Mouse (Mus musculus) midbrain, postnatal 0 days (tissue): ENCODE measurements at regions not wholly inside any gene's neighbourhood (a gene's known extent, or its start where the extent isn't known, plus 50 kb on each side); places are given as distances from the start of the nearest gene placed in this dataset.

Experiments used
- ATAC-seq: fragments of 200-750 bp; cut with Nextera tagmentation; 2 replicates; pipeline ENCODE4 v1.8.0; 2017; ENCODE audit warnings: moderate number of reproducible peaks, mild to moderate bottlenecking, moderate TSS enrichment, moderate library complexity; ENCODE audit not compliant: low FRiP score
- DNase-seq: peaks from one replicate; pipeline ENCODE4 v3.0.0-alpha.2; 2015; ENCODE audit warnings: low spot score
- H3K27ac ChIP-seq: fragments of 300-500 bp; sonication (generic); 2 replicates; pipeline ENCODE4 v1.5.1; 2014; ENCODE audit warnings: low read depth, mild to moderate bottlenecking, low read length, mixed read lengths
- H3K27me3 ChIP-seq: fragments of 300-500 bp; sonication (generic); 2 replicates; pipeline ENCODE4 v1.6.1; 2014; ENCODE audit warnings: low read length, control low read depth, mixed read lengths; ENCODE audit not compliant: insufficient read depth
- H3K36me3 ChIP-seq: fragments of 300-500 bp; sonication (generic); 2 replicates; pipeline ENCODE4 v1.6.1; 2014; ENCODE audit warnings: low read length, control low read depth, mixed read lengths; ENCODE audit not compliant: insufficient read depth
- H3K4me1 ChIP-seq: fragments of 300-500 bp; sonication (generic); 2 replicates; pipeline ENCODE4 v1.6.1; 2014; ENCODE audit warnings: mild to moderate bottlenecking, control low read depth, antibody characterized with exemption, low read length, mixed read lengths; ENCODE audit not compliant: insufficient read depth
- H3K4me2 ChIP-seq: fragments of 300-500 bp; sonication (generic); 2 replicates; pipeline ENCODE4 v1.6.1; 2014; ENCODE audit warnings: low read depth, mild to moderate bottlenecking, low read length, mixed read lengths; ENCODE audit not compliant: poor library complexity, severe bottlenecking
- H3K4me3 ChIP-seq: fragments of 300-500 bp; sonication (generic); 2 replicates; pipeline ENCODE4 v1.5.1; 2014; ENCODE audit warnings: low read depth, mild to moderate bottlenecking, low read length, moderate library complexity
- H3K9ac ChIP-seq: fragments of 300-500 bp; sonication (generic); replicated peaks from 2 replicates; pipeline ENCODE4 v1.6.1; 2014; ENCODE audit warnings: mild to moderate bottlenecking, low read length, moderate library complexity, mixed read lengths; ENCODE audit not compliant: poor library complexity, severe bottlenecking
- H3K9me3 ChIP-seq: fragments of 300-500 bp; sonication (generic); 2 replicates; pipeline ENCODE4 v1.6.1; 2016; ENCODE audit warnings: low read length, control low read depth
- CTCF ChIP-seq: IDR thresholded peaks from 2 replicates; pipeline ENCODE4 v1.5.1; 2016; ENCODE audit warnings: antibody characterized with exemption, mild to moderate bottlenecking
- WGBS: fragments of 180-500 bp; shearing (Covaris S2); extraction: QIAGEN DNeasy Blood & Tissue Kit; methylation state at CpG from one replicate; pipeline ENCODE4 v1.1.7; 2014; 5-methylcytosine and 5-hydroxymethylcytosine counted together

- Histone ChIP-seq H3K4me2 (no peak overlapping the region), H3K27me3 (no peaks in the 10 kb centered on the region), H3K36me3 (no peaks in the 10 kb centered on the region), H3K4me3 (no peak overlapping the region), H3K9me3 (no peaks in the 10 kb centered on the region), H3K27ac (no peak overlapping the region), H3K4me1 (no peaks in the 10 kb centered on the region), H3K9ac (no peak overlapping the region)
- no peak for ATAC-seq
- 81% methylated on average over 4 of the region's 4 CpGs for WGBS
- TF ChIP-seq CTCF = no peak
- no peak for DNase-seq
Observed at GRCm38 (mm10) chr2:54033277-54033676, 52.1 kb downstream of the Rprm start.

GRCm38 (mm10) chr2:54028851-54029250, 56.5 kb downstream of the Rprm start:
- no peak overlapping the region for H3K9ac ChIP-seq
- H3K27me3 ChIP-seq = no peaks in the 10 kb centered on the region
- no peak overlapping the region for H3K4me2 ChIP-seq
- DNase-seq (no peak), ATAC-seq (no peak)
- WGBS = 87% methylated on average over 2 of the region's 2 CpGs
- H3K4me3 ChIP-seq = no peak overlapping the region
- H3K27ac ChIP-seq = no peak overlapping the region
- no peaks in the 10 kb centered on the region for H3K9me3 ChIP-seq
- no peaks in the 10 kb centered on the region for H3K36me3 ChIP-seq
- H3K4me1 ChIP-seq = no peaks in the 10 kb centered on the region
- TF ChIP-seq CTCF = no peak

GRCm38 (mm10) chr2:54022708-54023107, 62.6 kb downstream of the Rprm start:
- H3K27ac ChIP-seq = no peak overlapping the region
- ATAC-seq (no peak), DNase-seq (no peak)
- WGBS = 82% methylated on average over 4 of the region's 4 CpGs
- no peaks in the 10 kb centered on the region for H3K4me1 ChIP-seq
- H3K9ac ChIP-seq = no peak overlapping the region
- H3K36me3 ChIP-seq = no peaks in the 10 kb centered on the region
- H3K27me3 ChIP-seq = no peaks in the 10 kb centered on the region
- TF ChIP-seq CTCF = no peak
- no peak overlapping the region for H3K4me3 ChIP-seq
- H3K9me3 ChIP-seq = no peaks in the 10 kb centered on the region
- no peak overlapping the region for H3K4me2 ChIP-seq

GRCm38 (mm10) chr2:53990157-53990556, 95.2 kb downstream of the Rprm start:
- Histone ChIP-seq H3K4me2 (no peak overlapping the region), H3K27me3 (no peaks in the 10 kb centered on the region), H3K27ac (no peak overlapping the region), H3K4me1 (no peaks in the 10 kb centered on the region), H3K9ac (no peak overlapping the region), H3K9me3 (no peaks in the 10 kb centered on the region), H3K4me3 (no peak overlapping the region), H3K36me3 (no peaks in the 10 kb centered on the region)
- no peak for DNase-seq
- WGBS = 63% methylated on average over 2 of the region's 2 CpGs
- no peak for ATAC-seq
- TF ChIP-seq CTCF = no peak

GRCm38 (mm10) chr2:53975707-53976106, 109.6 kb downstream of the Rprm start:
- WGBS = 49% methylated on average over 4 of the region's 4 CpGs
- Histone ChIP-seq H3K4me2 (no peak overlapping the region), H3K9ac (no peak overlapping the region), H3K27ac (no peak overlapping the region), H3K27me3 (no peaks in the 10 kb centered on the region), H3K36me3 (no peaks in the 10 kb centered on the region), H3K9me3 (no peaks in the 10 kb centered on the region), H3K4me3 (no peak overlapping the region), H3K4me1 (no peaks in the 10 kb centered on the region)
- ATAC-seq (no peak), DNase-seq (no peak)
- no peak for TF ChIP-seq CTCF

GRCm38 (mm10) chr2:53960499-53960898, 124.9 kb downstream of the Rprm start:
- H3K27ac ChIP-seq = no peak overlapping the region
- H3K4me2 ChIP-seq = no peak overlapping the region
- no peak for TF ChIP-seq CTCF
- H3K4me3 ChIP-seq = no peak overlapping the region
- no peaks in the 10 kb centered on the region for H3K36me3 ChIP-seq
- no peak overlapping the region for H3K9ac ChIP-seq
- ATAC-seq = no peak
- no peaks in the 10 kb centered on the region for H3K27me3 ChIP-seq
- H3K4me1 ChIP-seq = no peaks in the 10 kb centered on the region
- DNase-seq = no peak
- no peaks in the 10 kb centered on the region for H3K9me3 ChIP-seq
- 58% methylated on average over 1 of the region's 1 CpGs for WGBS
